Mouse (Mus musculus) stomach, postnatal 0 days (tissue): ENCODE data around the gene Cd274.

Experiments used
- CTCF ChIP-seq: IDR thresholded peaks from 2 replicates; pipeline ENCODE4 v1.5.1; 2016; ENCODE audit warnings: antibody characterized with exemption, low read depth, mild to moderate bottlenecking, moderate library complexity
- EP300 ChIP-seq: optimal IDR thresholded peaks from 2 replicates; pipeline ENCODE3; 2016; ENCODE audit warnings: antibody characterized with exemption

GRCm38 (mm10) chr19:29400466-29400865 lies 33.2 kb downstream of the Cd274 start:
- TF ChIP-seq EP300 (no peak), CTCF (no peak)
